ENCODE assay signal across 20 mouse cellular contexts in genomic region chr1:183095454-183096088, GRCm38 (mm10).
DNase-seq lines count a peak whose midpoint lies in the region; ATAC-seq lines count a peak whose summit lies in the region.
"Had no signal": no experiment of that assay in that cellular context is flagged by ENCODE, and none has a peak within 500 bp of the region (broad histone marks: within the 10 kb centered on the region; RNA-seq: fewer than 3 reads in every experiment).

No protein-coding gene starts in this region.

- H3K27me3 ChIP-seq in midbrain, embryonic 10.5 days (ENCODE audit: low read depth, poor library complexity, severe bottlenecking): no peaks in the 10 kb centered on the region
- no peaks in the 10 kb centered on the region for H3K27me3 ChIP-seq in midbrain, embryonic 15.5 days (replicated peaks)
- no peaks in the 10 kb centered on the region for H3K27me3 ChIP-seq in hindbrain, embryonic 11.5 days (ENCODE audit: control insufficient read depth, insufficient read depth, low read length)
- H3K27me3 ChIP-seq in midbrain, embryonic 13.5 days: no peaks in the 10 kb centered on the region
- H3K27me3 ChIP-seq: embryonic facial prominence, embryonic 13.5 days; intestine, embryonic 15.5 days; liver, embryonic 15.5 days had no signal

- no peak overlapping the region for H3K4me3 ChIP-seq in midbrain, embryonic 10.5 days
- no peak overlapping the region for H3K4me3 ChIP-seq in midbrain, embryonic 15.5 days
- H3K4me3 ChIP-seq in hindbrain, embryonic 11.5 days (ENCODE audit: low read depth, low read length): no peak overlapping the region
- no peak overlapping the region for H3K4me3 ChIP-seq in midbrain, embryonic 13.5 days (replicated peaks)
- H3K4me3 ChIP-seq: embryonic facial prominence, embryonic 13.5 days; intestine, embryonic 15.5 days; liver, embryonic 15.5 days; megakaryocyte, embryonic 14.5 days had no signal

- DNase-seq in midbrain, embryonic 10.5 days (ENCODE audit: low spot score): no peak
- DNase-seq in R1 (ENCODE audit: low read depth, low spot score): peak; percentile 46
- no peak for DNase-seq in hindbrain, embryonic 11.5 days (ENCODE audit: low spot score)
- no peak for DNase-seq in kidney, adult 11 months
- DNase-seq in thymus, postnatal 25 days: no peak
- no peak for DNase-seq in liver
- DNase-seq: adrenal gland, postnatal 36 days; cerebellum, postnatal 36 days; gastrocnemius, postnatal 10 days; heart, postnatal 14 days; kidney, postnatal 10 days; lung, postnatal 10 days; right cerebral cortex, postnatal 4 days; thymus, adult 2 months had no signal

- H3K9me3 ChIP-seq in midbrain, embryonic 10.5 days (replicated peaks): no peaks in the 10 kb centered on the region
- no peaks in the 10 kb centered on the region for H3K9me3 ChIP-seq in midbrain, embryonic 15.5 days
- no peaks in the 10 kb centered on the region for H3K9me3 ChIP-seq in hindbrain, embryonic 11.5 days (ENCODE audit: control insufficient read depth, low read length)
- no peaks in the 10 kb centered on the region for H3K9me3 ChIP-seq in midbrain, embryonic 13.5 days
- H3K9me3 ChIP-seq: embryonic facial prominence, embryonic 13.5 days; intestine, embryonic 15.5 days; liver, embryonic 15.5 days; megakaryocyte, embryonic 14.5 days had no signal

- H3K4me2 ChIP-seq in midbrain, embryonic 15.5 days: no peak overlapping the region
- no peak overlapping the region for H3K4me2 ChIP-seq in hindbrain, embryonic 11.5 days (replicated peaks; ENCODE audit: low read depth, low read length)
- no peak overlapping the region for H3K4me2 ChIP-seq in midbrain, embryonic 13.5 days (replicated peaks)
- H3K4me2 ChIP-seq: embryonic facial prominence, embryonic 13.5 days; intestine, embryonic 15.5 days; liver, embryonic 15.5 days had no signal

- peaks cover 22% of the 10 kb centered on the region for H3K36me3 ChIP-seq in midbrain, embryonic 10.5 days
- H3K36me3 ChIP-seq in midbrain, embryonic 15.5 days (replicated peaks): no peaks in the 10 kb centered on the region
- no peaks in the 10 kb centered on the region for H3K36me3 ChIP-seq in hindbrain, embryonic 11.5 days (ENCODE audit: control insufficient read depth, insufficient read depth, low read length)
- H3K36me3 ChIP-seq in midbrain, embryonic 13.5 days: peaks cover 5% of the 10 kb centered on the region; the same call in 1 of the 2 replicates

- no peak for ATAC-seq in midbrain, embryonic 15.5 days (replicated peaks)
- 0 out of 2 replicates have a peak, but pooled peaks have one; percentile 56 for ATAC-seq in hindbrain, embryonic 11.5 days (ENCODE audit: low FRiP score)
- peak; percentile 56 for ATAC-seq in midbrain, embryonic 13.5 days
- ATAC-seq: intestine, embryonic 15.5 days had no signal

- H3K27ac ChIP-seq in midbrain, embryonic 10.5 days (replicated peaks): 0 out of 2 replicates have a peak overlapping the region, but pooled peaks have one; percentile 53
- no peak overlapping the region for H3K27ac ChIP-seq in midbrain, embryonic 15.5 days
- no peak overlapping the region for H3K27ac ChIP-seq in hindbrain, embryonic 11.5 days (ENCODE audit: low read depth, low read length)
- no peak overlapping the region for H3K27ac ChIP-seq in midbrain, embryonic 13.5 days
- H3K27ac ChIP-seq: embryonic facial prominence, embryonic 13.5 days; intestine, embryonic 15.5 days; liver, embryonic 15.5 days had no signal

- WGBS in midbrain, embryonic 10.5 days: 65% methylated on average over 8 of the region's 8 CpGs
- WGBS in midbrain, embryonic 15.5 days: 52% methylated on average over 8 of the region's 8 CpGs
- WGBS in hindbrain, embryonic 11.5 days: 62% methylated on average over 8 of the region's 8 CpGs
- 56% methylated on average over 8 of the region's 8 CpGs for WGBS in midbrain, embryonic 13.5 days

- H3K9ac ChIP-seq in midbrain, embryonic 15.5 days: no peak overlapping the region
- H3K9ac ChIP-seq in hindbrain, embryonic 11.5 days (ENCODE audit: low read depth, low read length): no peak overlapping the region
- no peak overlapping the region for H3K9ac ChIP-seq in midbrain, embryonic 13.5 days (replicated peaks)
- H3K9ac ChIP-seq: embryonic facial prominence, embryonic 13.5 days; intestine, embryonic 15.5 days; liver, embryonic 15.5 days had no signal

- H3K4me1 ChIP-seq in midbrain, embryonic 10.5 days: peaks cover 20% of the 10 kb centered on the region
- H3K4me1 ChIP-seq in midbrain, embryonic 15.5 days: peaks cover 9% of the 10 kb centered on the region; the same call in 1 of the 2 replicates
- no peaks in the 10 kb centered on the region for H3K4me1 ChIP-seq in hindbrain, embryonic 11.5 days (replicated peaks; ENCODE audit: control insufficient read depth, insufficient read depth, low read length)
- peaks cover 18% of the 10 kb centered on the region for H3K4me1 ChIP-seq in midbrain, embryonic 13.5 days (replicated peaks)
- H3K4me1 ChIP-seq: intestine, embryonic 15.5 days; liver, embryonic 15.5 days had no signal
